ENCODE assay signal across 8 mouse cellular contexts in the genomic region with DNA sequence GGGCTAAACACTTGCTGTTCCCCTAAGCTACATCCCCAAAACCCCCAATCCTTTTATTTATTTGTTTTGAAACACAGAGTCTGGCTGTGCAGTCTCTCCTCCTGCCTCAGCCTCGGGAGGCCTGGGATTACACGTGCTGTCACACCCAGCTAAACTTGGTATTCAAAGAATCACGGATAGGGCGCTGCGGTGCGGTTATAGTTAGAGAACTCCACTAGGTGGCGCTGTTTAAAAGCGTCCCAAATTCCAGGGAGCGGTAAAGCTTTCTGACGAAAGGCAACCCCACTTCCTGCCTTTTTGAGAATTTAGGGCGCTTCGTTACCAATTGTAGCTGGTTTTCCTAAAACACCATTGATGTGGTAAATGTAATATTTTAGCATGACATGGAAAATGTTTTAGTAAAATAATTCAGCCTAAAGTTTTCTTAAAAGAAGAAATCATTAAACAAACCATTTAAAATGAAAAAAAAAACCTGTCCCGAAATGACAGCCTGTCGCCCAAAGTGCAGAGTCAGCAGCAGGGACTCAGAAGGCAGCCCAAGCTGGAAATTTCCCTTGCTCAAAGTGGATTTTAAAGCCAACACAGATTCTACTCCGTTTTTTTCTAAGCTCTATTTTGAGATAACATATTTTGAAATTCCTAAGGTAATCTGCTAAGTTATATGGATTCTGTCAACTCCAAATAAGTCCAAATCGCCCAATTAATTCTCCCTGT. TPM values are rescaled to one million over a fixed set of nuclear protein-coding genes. Genes with fewer than 3 reads are reported as not detected.
DNase-seq lines count a peak whose midpoint lies in the region; ATAC-seq lines count a peak whose summit lies in the region.

No protein-coding gene starts in this region.

- no peak overlapping the region for H3K9ac ChIP-seq in embryonic facial prominence, embryonic 13.5 days
- no peak overlapping the region for H3K9ac ChIP-seq in limb, embryonic 13.5 days
- H3K9ac ChIP-seq in midbrain, embryonic 15.5 days: no peak overlapping the region

- peak; percentile 50 for DNase-seq in 3134 (ENCODE audit: extremely low read depth, insufficient read length, low spot score)
- DNase-seq in adrenal gland, postnatal 25 days: peak; percentile 59
- DNase-seq in heart, adult 9 months (ENCODE audit: low spot score in 2 of 2): peak; percentile 38 to 63
- peak; percentile 82 for DNase-seq in kidney, adult 9 months
- DNase-seq in spleen, adult 18-20 months: peak; percentile 15 to 49

- no peak for ATAC-seq in embryonic facial prominence, embryonic 13.5 days (ENCODE audit: insufficient number of reproducible peaks, insufficient read depth, low FRiP score, low TSS enrichment, low read depth)
- peak; percentile 81; the same call in 1 of the 2 replicates for ATAC-seq in limb, embryonic 13.5 days (ENCODE audit: low FRiP score, low read depth)
- peak; percentile 85 for ATAC-seq in midbrain, embryonic 15.5 days (replicated peaks)

- no peak overlapping the region for H3K4me3 ChIP-seq in embryonic facial prominence, embryonic 13.5 days
- H3K4me3 ChIP-seq in limb, embryonic 13.5 days: peak overlapping the region; percentile 14; the same call in 1 of the 2 replicates
- no peak overlapping the region for H3K4me3 ChIP-seq in midbrain, embryonic 15.5 days

- H3K4me2 ChIP-seq in embryonic facial prominence, embryonic 13.5 days: peak overlapping the region; percentile 33
- H3K4me2 ChIP-seq in limb, embryonic 13.5 days (replicated peaks): peak overlapping the region; percentile 47
- peak overlapping the region; percentile 35 for H3K4me2 ChIP-seq in midbrain, embryonic 15.5 days

- H3K36me3 ChIP-seq in embryonic facial prominence, embryonic 13.5 days: no peaks in the 10 kb centered on the region
- H3K36me3 ChIP-seq in limb, embryonic 13.5 days: no peaks in the 10 kb centered on the region
- H3K36me3 ChIP-seq in midbrain, embryonic 15.5 days (replicated peaks): no peaks in the 10 kb centered on the region

- no peaks in the 10 kb centered on the region for H3K4me1 ChIP-seq in embryonic facial prominence, embryonic 13.5 days
- H3K4me1 ChIP-seq in limb, embryonic 13.5 days: no peaks in the 10 kb centered on the region
- no peaks in the 10 kb centered on the region for H3K4me1 ChIP-seq in midbrain, embryonic 15.5 days

- H3K9me3 ChIP-seq in embryonic facial prominence, embryonic 13.5 days: no peaks in the 10 kb centered on the region; the same call in 1 of the 2 replicates
- H3K9me3 ChIP-seq in limb, embryonic 13.5 days: no peaks in the 10 kb centered on the region
- H3K9me3 ChIP-seq in midbrain, embryonic 15.5 days: no peaks in the 10 kb centered on the region

- peaks cover 8% of the 10 kb centered on the region for H3K27me3 ChIP-seq in embryonic facial prominence, embryonic 13.5 days
- H3K27me3 ChIP-seq in limb, embryonic 13.5 days: peaks cover 3% of the 10 kb centered on the region; the same call in 1 of the 2 replicates
- no peaks in the 10 kb centered on the region for H3K27me3 ChIP-seq in midbrain, embryonic 15.5 days (replicated peaks)

- WGBS in embryonic facial prominence, embryonic 13.5 days: 10% methylated on average over 16 of the region's 16 CpGs
- WGBS in limb, embryonic 13.5 days: 10% methylated on average over 16 of the region's 16 CpGs
- WGBS in midbrain, embryonic 15.5 days: 13% methylated on average over 16 of the region's 16 CpGs

- H3K27ac ChIP-seq in embryonic facial prominence, embryonic 13.5 days: no peak overlapping the region
- no peak overlapping the region for H3K27ac ChIP-seq in limb, embryonic 13.5 days
- no peak overlapping the region for H3K27ac ChIP-seq in midbrain, embryonic 15.5 days

RNA-seq across cellular contexts. Expression of gene Ndufb6, which starts 22.0 kb away (rescaled TPM):
- total RNA-seq in adrenal gland, postnatal 25 days (2021): 177 and 194 TPM in 2 replicates
- 303 and 307 TPM in 2 replicates for polyA plus RNA-seq in embryonic facial prominence, embryonic 13.5 days (2015; fragmentation: Nextera tagmentation; extraction: Ambion mirVana)
- polyA plus RNA-seq in limb, embryonic 13.5 days (2015; fragmentation: Nextera tagmentation; extraction: Ambion mirVana): 292 and 303 TPM in 2 replicates
- polyA plus RNA-seq in midbrain, embryonic 15.5 days (2015; fragmentation: Nextera tagmentation; extraction: Ambion mirVana): 303 and 312 TPM in 2 replicates

RNA-seq across cellular contexts. Expression of gene Topors, which starts 31.6 kb away (rescaled TPM):
- 32.9 and 33.2 TPM in 2 replicates for total RNA-seq in adrenal gland, postnatal 25 days (2021)
- 48.3 and 50.7 TPM in 2 replicates for polyA plus RNA-seq in embryonic facial prominence, embryonic 13.5 days (2015; fragmentation: Nextera tagmentation; extraction: Ambion mirVana)
- 51.7 and 52.7 TPM in 2 replicates for polyA plus RNA-seq in limb, embryonic 13.5 days (2015; fragmentation: Nextera tagmentation; extraction: Ambion mirVana)
- polyA plus RNA-seq in midbrain, embryonic 15.5 days (2015; fragmentation: Nextera tagmentation; extraction: Ambion mirVana): 30.4 and 30.9 TPM in 2 replicates

RNA-seq across cellular contexts. Expression of gene Smim27, which starts 31.9 kb away (rescaled TPM):
- total RNA-seq in adrenal gland, postnatal 25 days (2021): 47.8 and 54.6 TPM in 2 replicates
- 35.9 and 49.5 TPM in 2 replicates for polyA plus RNA-seq in embryonic facial prominence, embryonic 13.5 days (2015; fragmentation: Nextera tagmentation; extraction: Ambion mirVana)
- polyA plus RNA-seq in limb, embryonic 13.5 days (2015; fragmentation: Nextera tagmentation; extraction: Ambion mirVana): 30.8 and 33.6 TPM in 2 replicates
- 12.5 and 12.7 TPM in 2 replicates for polyA plus RNA-seq in midbrain, embryonic 15.5 days (2015; fragmentation: Nextera tagmentation; extraction: Ambion mirVana)

Comparison
In these comparisons a context has a peak if more than half of its experiments do, and no peak if none do; other contexts are left out.
1. DNase-seq: peak in every context shown above with its lines; median percentile 82 in kidney, adult 9 months; 59 in adrenal gland, postnatal 25 days; 50 in heart, adult 9 months; 50 in 3134; 32 in spleen, adult 18-20 months.